Mouse (Mus musculus) stomach, embryonic 16.5 days (tissue): Measurements from ENCODE around the gene Abcg1. TPM values are rescaled to one million over a fixed set of nuclear protein-coding genes. Genes with fewer than 3 reads are reported as not detected.

Experiments
- ATAC-seq: fragments of 200-750 bp; cut with Nextera tagmentation; 2 replicates; pipeline ENCODE4 v1.8.0; 2017; ENCODE audit warnings: moderate number of reproducible peaks, moderate TSS enrichment; ENCODE audit not compliant: insufficient read depth, low FRiP score
- H3K27ac ChIP-seq: fragments of 300-500 bp; sonication (generic); 2 replicates; pipeline ENCODE4 v1.5.1; 2014; ENCODE audit warnings: low read length
- H3K27me3 ChIP-seq: fragments of 300-500 bp; sonication (generic); 2 replicates; pipeline ENCODE4 v1.6.1; 2014; ENCODE audit warnings: low read length, control low read depth, mixed read lengths; ENCODE audit not compliant: control insufficient read depth, insufficient read depth
- H3K36me3 ChIP-seq: fragments of 300-500 bp; sonication (generic); 2 replicates; pipeline ENCODE4 v1.6.1; 2014; ENCODE audit warnings: low read length; ENCODE audit not compliant: control insufficient read depth, insufficient read depth
- H3K4me1 ChIP-seq: fragments of 300-500 bp; sonication (generic); 2 replicates; pipeline ENCODE4 v1.6.1; 2014; ENCODE audit warnings: low read length, control low read depth, mixed read lengths; ENCODE audit not compliant: control insufficient read depth, insufficient read depth
- H3K4me2 ChIP-seq: fragments of 300-500 bp; sonication (generic); 2 replicates; pipeline ENCODE4 v1.6.1; 2014; ENCODE audit warnings: low read depth, low read length, mixed read lengths
- H3K4me3 ChIP-seq: fragments of 300-500 bp; sonication (generic); replicated peaks from 2 replicates; pipeline ENCODE4 v1.5.1; 2014; ENCODE audit warnings: mild to moderate bottlenecking, low read length
- H3K9ac ChIP-seq: fragments of 300-500 bp; sonication (generic); 2 replicates; pipeline ENCODE4 v1.6.1; 2014; ENCODE audit warnings: low read length
- H3K9me3 ChIP-seq: fragments of 300-500 bp; sonication (generic); replicated peaks from 2 replicates; pipeline ENCODE4 v1.6.1; 2016; ENCODE audit warnings: low read length, control low read depth; ENCODE audit not compliant: control insufficient read depth
- WGBS: fragments of 180-500 bp; shearing (Covaris S2); extraction: QIAGEN DNeasy Blood & Tissue Kit; methylation state at CpG from one replicate; pipeline ENCODE4 v1.1.7; 2014; 5-methylcytosine and 5-hydroxymethylcytosine counted together
- polyA plus RNA-seq: library from polyadenylated mRNA; unstranded; fragments of >200 nt; fragmentation: Nextera tagmentation; extraction: Ambion mirVana; gene quantifications from 2 replicates; pipeline ENCODE4 v1.2.1, GENCODE M21; 2015

Gene Abcg1
- polyA plus RNA-seq, 1 experiment from 2014 or later, result 11.3 TPM

- ATAC-seq, result no peak
- Histone ChIP-seq H3K4me3 (no peak overlapping the region), H3K9me3 (no peaks in the 10 kb centered on the region), H3K4me1 (no peaks in the 10 kb centered on the region), H3K27me3 (no peaks in the 10 kb centered on the region), H3K9ac (no peak overlapping the region), H3K36me3 (no peaks in the 10 kb centered on the region), H3K4me2 (no peak overlapping the region), H3K27ac (no peak overlapping the region)
- WGBS, result 83% methylated on average over 6 of the region's 6 CpGs
Measured at GRCm38 (mm10) chr17:31026986-31027385, 30.5 kb upstream of the Abcg1 start.

GRCm38 (mm10) chr17:31027723-31028122 lies 29.8 kb upstream of the Abcg1 start:
- H3K9ac ChIP-seq, result no peak overlapping the region
- no peak for ATAC-seq

DNA sequence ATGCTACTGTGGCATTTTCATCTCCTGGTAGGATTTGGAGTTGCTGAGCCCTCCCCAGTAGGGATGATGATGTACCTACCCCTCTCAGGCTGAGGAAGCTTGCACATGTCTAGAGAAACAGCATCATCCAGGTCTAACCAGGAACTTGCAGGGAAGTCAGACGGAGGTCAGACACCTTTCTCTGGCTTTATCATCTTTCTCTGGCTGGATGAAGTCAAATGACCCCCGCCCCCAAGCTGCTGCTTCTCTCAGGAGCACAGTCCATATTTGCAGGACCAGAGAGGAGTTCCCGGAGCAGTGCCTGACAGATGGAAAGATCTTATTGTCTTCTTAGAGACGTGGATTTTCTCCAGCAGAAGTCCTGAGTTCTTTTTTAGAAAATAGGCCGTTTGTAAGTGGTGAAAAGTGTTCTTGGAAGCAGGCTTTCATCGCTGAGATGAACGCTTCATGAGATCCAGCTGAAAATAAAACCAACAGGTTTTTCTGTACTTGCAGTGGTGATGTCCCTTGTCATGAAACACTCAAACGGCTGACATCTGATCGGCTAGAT lies 28.6 kb upstream of the Abcg1 start:
- WGBS, result 74% methylated on average over 9 of the region's 9 CpGs

More at GRCm38 (mm10) chr17:31027723-31028122, 29.8 kb upstream of the Abcg1 start:
- no peak overlapping the region for H3K27ac ChIP-seq
- H3K27me3 ChIP-seq, result no peaks in the 10 kb centered on the region
- no peak overlapping the region for H3K4me2 ChIP-seq
- no peaks in the 10 kb centered on the region for H3K36me3 ChIP-seq
- no peaks in the 10 kb centered on the region for H3K4me1 ChIP-seq
- WGBS, result 86% methylated on average over 6 of the region's 6 CpGs
- no peak overlapping the region for H3K4me3 ChIP-seq
- no peaks in the 10 kb centered on the region for H3K9me3 ChIP-seq

GRCm38 (mm10) chr17:31029407-31029806 lies 28.1 kb upstream of the Abcg1 start:
- no peak overlapping the region for H3K4me3 ChIP-seq
- no peak overlapping the region for H3K27ac ChIP-seq
- H3K36me3 ChIP-seq, result no peaks in the 10 kb centered on the region
- no peak overlapping the region for H3K4me2 ChIP-seq
- H3K9me3 ChIP-seq, result no peaks in the 10 kb centered on the region
- 82% methylated on average over 4 of the region's 4 CpGs for WGBS
- H3K27me3 ChIP-seq, result no peaks in the 10 kb centered on the region
- no peak overlapping the region for H3K9ac ChIP-seq
- H3K4me1 ChIP-seq, result no peaks in the 10 kb centered on the region
- no peak for ATAC-seq

More for the DNA sequence above, 28.6 kb upstream of the Abcg1 start:
- Histone ChIP-seq H3K4me1 (no peaks in the 10 kb centered on the region), H3K4me2 (no peak overlapping the region), H3K27me3 (no peaks in the 10 kb centered on the region), H3K36me3 (no peaks in the 10 kb centered on the region), H3K9me3 (no peaks in the 10 kb centered on the region), H3K9ac (no peak overlapping the region), H3K4me3 (no peak overlapping the region), H3K27ac (no peak overlapping the region)
- no peak for ATAC-seq

- 90% methylated on average over 4 of the region's 4 CpGs for WGBS
- no peak for ATAC-seq
- Histone ChIP-seq H3K27me3 (no peaks in the 10 kb centered on the region), H3K36me3 (no peaks in the 10 kb centered on the region), H3K4me3 (no peak overlapping the region), H3K4me2 (no peak overlapping the region), H3K27ac (no peak overlapping the region), H3K4me1 (no peaks in the 10 kb centered on the region), H3K9ac (no peak overlapping the region), H3K9me3 (no peaks in the 10 kb centered on the region)
Measured at GRCm38 (mm10) chr17:31032341-31032740, 25.1 kb upstream of the Abcg1 start.

DNA sequence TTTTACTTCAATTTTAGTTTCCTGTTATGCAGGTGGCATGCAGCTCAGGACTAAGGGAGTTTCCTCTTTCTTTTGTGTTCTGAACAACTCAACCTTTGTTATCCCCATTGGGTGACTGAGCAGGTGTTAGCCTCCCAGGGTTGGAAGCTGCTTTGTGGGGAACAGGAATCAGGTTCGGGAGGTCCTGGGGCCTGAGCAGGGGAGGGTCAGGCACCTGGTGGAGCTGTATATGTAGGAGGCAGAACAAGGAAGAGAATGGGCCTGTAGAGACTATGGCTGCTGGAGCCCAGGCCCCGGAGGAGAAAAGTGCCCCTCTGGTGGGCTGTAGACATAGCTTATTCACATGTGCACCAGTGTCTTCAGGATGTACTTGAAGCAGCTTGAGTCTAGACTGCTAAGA lies 24.2 kb upstream of the Abcg1 start:
- no peaks in the 10 kb centered on the region for H3K4me1 ChIP-seq
- ATAC-seq, result no peak
- no peaks in the 10 kb centered on the region for H3K36me3 ChIP-seq
- H3K27ac ChIP-seq, result peak overlapping the region; percentile 2; the same call in 1 of the 2 replicates
- H3K27me3 ChIP-seq, result no peaks in the 10 kb centered on the region
- H3K4me2 ChIP-seq, result no peak overlapping the region
- H3K9me3 ChIP-seq, result no peaks in the 10 kb centered on the region
- WGBS, result 69% methylated on average over 2 of the region's 2 CpGs
- H3K4me3 ChIP-seq, result no peak overlapping the region
- no peak overlapping the region for H3K9ac ChIP-seq

DNA sequence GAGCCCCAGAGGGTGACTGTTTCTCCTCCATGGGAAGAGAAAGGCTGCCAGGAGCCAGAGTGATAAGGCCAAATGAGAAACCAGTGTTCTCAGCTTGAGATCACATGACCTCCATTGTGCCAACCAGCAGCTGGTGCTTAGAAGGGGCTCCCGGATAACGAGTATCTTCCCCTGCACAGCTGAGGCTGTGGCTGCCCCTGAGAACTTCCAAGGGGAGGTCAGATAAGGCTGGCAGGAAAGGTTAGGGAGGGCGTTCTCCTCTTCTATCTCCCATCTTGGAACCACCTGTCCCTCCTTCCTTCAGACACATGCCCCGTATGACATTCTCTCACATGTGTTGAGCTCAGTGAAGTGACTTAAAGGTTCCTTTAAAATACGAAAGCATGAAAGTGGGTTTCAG lies 23.3 kb upstream of the Abcg1 start:
- Histone ChIP-seq H3K4me3 (no peak overlapping the region), H3K36me3 (no peaks in the 10 kb centered on the region), H3K9me3 (no peaks in the 10 kb centered on the region), H3K27ac (no peak overlapping the region; the same call in 1 of the 2 replicates), H3K27me3 (no peaks in the 10 kb centered on the region), H3K4me1 (no peaks in the 10 kb centered on the region), H3K9ac (no peak overlapping the region), H3K4me2 (no peak overlapping the region)
- ATAC-seq, result no peak
- 55% methylated on average over 5 of the region's 5 CpGs for WGBS

DNA sequence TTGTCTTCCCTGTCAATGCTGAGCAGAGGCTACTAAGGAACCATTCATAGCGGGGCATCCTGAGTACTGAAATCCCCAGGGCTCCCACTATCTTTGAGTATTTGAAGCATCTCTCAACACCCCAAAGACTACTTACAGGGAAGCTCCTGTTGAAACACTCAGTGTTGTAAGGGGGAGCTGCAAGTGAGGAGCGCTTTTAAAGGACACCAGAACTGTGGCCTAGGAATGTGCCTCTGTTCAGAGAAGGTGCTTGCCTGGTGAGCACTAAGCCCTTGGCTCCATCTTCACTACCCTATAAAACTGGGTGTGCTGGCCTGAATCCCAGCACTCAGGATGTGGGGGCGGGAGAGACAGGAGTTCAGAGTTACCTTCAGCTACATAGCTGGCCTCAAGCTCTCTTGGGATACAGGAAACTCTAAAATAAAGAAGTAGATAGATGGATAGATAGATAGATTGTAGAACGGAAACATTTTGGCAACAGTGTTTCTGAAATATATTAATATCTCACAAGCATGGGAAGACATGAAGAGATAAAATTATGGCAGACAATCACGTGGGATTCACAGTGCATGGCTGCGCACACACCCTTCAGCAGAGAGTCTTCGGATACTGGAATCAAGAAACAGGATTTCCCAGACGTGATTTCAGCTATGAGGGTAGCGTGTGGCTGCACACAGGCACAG lies 22.7 kb upstream of the Abcg1 start:
- no peak overlapping the region for H3K4me3 ChIP-seq
- H3K4me2 ChIP-seq, result no peak overlapping the region
- ATAC-seq, result no peak
- H3K36me3 ChIP-seq, result no peaks in the 10 kb centered on the region
- H3K9me3 ChIP-seq, result no peaks in the 10 kb centered on the region
- no peak overlapping the region for H3K27ac ChIP-seq
- no peaks in the 10 kb centered on the region for H3K27me3 ChIP-seq
- H3K4me1 ChIP-seq, result no peaks in the 10 kb centered on the region
- WGBS, result 82% methylated on average over 9 of the region's 9 CpGs
- H3K9ac ChIP-seq, result no peak overlapping the region

DNA sequence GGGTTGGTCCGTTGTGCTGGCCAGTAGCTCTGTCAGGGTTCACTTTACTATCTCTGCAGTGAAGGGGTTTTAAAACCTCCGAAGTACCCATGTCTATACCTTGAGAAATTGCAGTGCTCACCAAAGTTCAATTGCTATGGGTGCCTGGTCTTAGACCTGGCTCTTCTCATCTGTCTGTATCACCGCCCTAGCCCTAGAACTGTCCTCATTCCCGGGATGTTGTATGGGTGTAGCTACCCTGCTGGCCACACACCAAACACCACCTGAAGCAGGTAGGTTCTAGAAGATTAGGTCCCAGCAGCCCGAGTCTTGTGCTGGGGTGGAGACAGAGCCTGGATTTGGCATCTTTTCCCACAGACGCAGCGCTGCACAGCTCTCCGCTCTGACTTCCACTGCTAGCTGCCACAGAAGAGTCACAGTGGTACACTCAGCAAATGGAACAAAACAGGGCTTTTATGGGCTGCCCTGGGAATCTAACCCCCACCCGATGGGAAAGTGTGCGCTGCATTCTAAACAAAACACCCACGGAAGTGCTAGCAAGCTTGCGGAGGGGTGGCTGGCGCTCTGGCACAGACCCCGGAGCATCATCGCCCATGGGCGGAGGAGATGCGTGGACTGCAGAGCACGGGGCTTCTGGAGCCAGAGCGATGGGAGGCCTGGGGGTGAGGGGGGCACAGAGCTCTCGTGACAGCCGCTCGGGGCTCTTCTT lies 21.2 kb upstream of the Abcg1 start:
- Histone ChIP-seq H3K9me3 (no peaks in the 10 kb centered on the region), H3K4me2 (no peak overlapping the region), H3K9ac (no peak overlapping the region), H3K27ac (no peak overlapping the region), H3K27me3 (no peaks in the 10 kb centered on the region), H3K36me3 (no peaks in the 10 kb centered on the region), H3K4me3 (no peak overlapping the region), H3K4me1 (no peaks in the 10 kb centered on the region)
- ATAC-seq, result no peak
- WGBS, result 78% methylated on average over 22 of the region's 22 CpGs
